Mouse (Mus musculus) hindbrain, embryonic 10.5 days (tissue): ENCODE measurements at regions not wholly inside any gene's neighbourhood (a gene's known extent, or its start where the extent isn't known, plus 50 kb on each side); places are given as distances from the start of the nearest gene placed in this dataset.

ENCODE experiments used
- DNase-seq: peaks from one replicate; pipeline ENCODE4 v3.0.0-alpha.2; 2017; ENCODE audit warnings: low spot score
- H3K27ac ChIP-seq: fragments of 300-500 bp; sonication (generic); 2 replicates; pipeline ENCODE4 v1.5.1; 2016; ENCODE audit warnings: mild to moderate bottlenecking, moderate library complexity
- H3K27me3 ChIP-seq: fragments of 300-500 bp; sonication (generic); 2 replicates; pipeline ENCODE4 v1.6.1; 2016; ENCODE audit warnings: mild to moderate bottlenecking; ENCODE audit not compliant: poor library complexity, insufficient read depth, severe bottlenecking
- H3K36me3 ChIP-seq: fragments of 300-500 bp; sonication (generic); 2 replicates; pipeline ENCODE4 v1.6.1; 2016; ENCODE audit warnings: mild to moderate bottlenecking, moderate library complexity
- H3K4me1 ChIP-seq: fragments of 300-500 bp; sonication (generic); replicated peaks from 2 replicates; pipeline ENCODE4 v1.6.1; 2016; ENCODE audit warnings: mild to moderate bottlenecking
- H3K4me3 ChIP-seq: fragments of 300-500 bp; sonication (generic); 2 replicates; pipeline ENCODE4 v1.5.1; 2016; ENCODE audit warnings: mild to moderate bottlenecking, moderate library complexity
- H3K9me3 ChIP-seq: fragments of 300-500 bp; sonication (generic); 2 replicates; pipeline ENCODE4 v1.6.1; 2016; ENCODE audit warnings: mild to moderate bottlenecking, moderate library complexity
- WGBS: fragments of 180-500 bp; shearing (Covaris S2); methylation state at CpG from one replicate; pipeline ENCODE4 v1.1.7; 2016; 5-methylcytosine and 5-hydroxymethylcytosine counted together

DNA sequence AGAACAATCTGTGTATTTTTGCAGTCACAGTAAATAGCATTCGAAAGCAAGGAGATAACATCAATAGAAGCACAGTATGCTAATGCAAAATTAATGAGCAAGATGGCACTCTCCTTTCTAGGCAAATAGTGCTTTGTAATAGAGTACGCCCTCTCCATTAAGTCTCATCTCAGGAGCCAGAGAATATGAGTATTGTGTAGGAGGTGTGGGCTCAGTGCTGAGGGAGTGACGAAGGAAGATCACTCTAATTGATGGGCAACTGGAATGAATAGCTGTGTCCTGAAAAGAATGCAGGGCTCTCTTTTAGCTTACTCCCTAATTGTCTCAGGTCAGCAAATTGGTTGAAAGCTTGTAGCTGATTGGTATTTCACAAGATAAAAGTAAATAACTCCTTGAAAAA is 590.1 kb upstream of the Nrp1 start:
- peaks cover 27% of the 10 kb centered on the region for H3K27me3 ChIP-seq
- H3K4me1 ChIP-seq: 0 out of 2 replicates have a peak, but pooled peaks cover 10% of the 10 kb centered on the region
- WGBS: 45% methylated on average over 3 of the region's 3 CpGs
- no peak overlapping the region for H3K4me3 ChIP-seq
- DNase-seq: no peak
- no peaks in the 10 kb centered on the region for H3K36me3 ChIP-seq
- H3K27ac ChIP-seq: no peak overlapping the region
- H3K9me3 ChIP-seq: peaks cover 8% of the 10 kb centered on the region; the same call in 1 of the 2 replicates

DNA sequence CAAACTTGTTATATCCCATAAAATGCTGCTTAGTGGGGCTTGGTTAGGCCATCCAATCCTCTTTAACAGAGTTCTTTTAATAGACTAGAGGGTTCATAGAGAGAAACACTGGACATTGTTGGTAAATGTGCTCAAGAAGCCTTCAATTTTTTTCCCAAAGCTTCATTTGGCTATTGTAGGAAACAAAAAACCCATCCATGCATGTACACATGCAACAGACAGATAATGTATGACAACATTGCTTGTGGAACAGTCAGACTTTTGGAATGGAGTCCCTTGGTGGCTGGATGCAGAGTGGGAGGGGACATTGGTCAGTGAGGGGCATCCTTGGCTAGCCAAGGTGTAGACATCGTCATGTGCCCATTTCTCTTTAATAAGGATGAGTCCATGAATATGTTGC is 588.8 kb upstream of the Nrp1 start:
- WGBS: 89% methylated on average over 1 of the region's 1 CpGs

GRCm38 (mm10) chr8:127771781-127772180 is 586.6 kb upstream of the Nrp1 start:
- H3K27ac ChIP-seq: no peak overlapping the region
- no peaks in the 10 kb centered on the region for H3K36me3 ChIP-seq
- H3K4me1 ChIP-seq: peaks cover 35% of the 10 kb centered on the region
- peaks cover 9% of the 10 kb centered on the region; the same call in 1 of the 2 replicates for H3K27me3 ChIP-seq
- H3K9me3 ChIP-seq: peaks cover 8% of the 10 kb centered on the region; the same call in 1 of the 2 replicates
- no peak for DNase-seq
- no peak overlapping the region for H3K4me3 ChIP-seq
- 71% methylated on average over 1 of the region's 1 CpGs for WGBS

More for the DNA sequence above, 588.8 kb upstream of the Nrp1 start:
- Histone ChIP-seq H3K36me3 (no peaks in the 10 kb centered on the region), H3K27ac (no peak overlapping the region), H3K4me1 (peaks cover 22% of the 10 kb centered on the region), H3K4me3 (no peak overlapping the region), H3K9me3 (peaks cover 8% of the 10 kb centered on the region; the same call in 1 of the 2 replicates), H3K27me3 (peaks cover 18% of the 10 kb centered on the region)
- no peak for DNase-seq

DNA sequence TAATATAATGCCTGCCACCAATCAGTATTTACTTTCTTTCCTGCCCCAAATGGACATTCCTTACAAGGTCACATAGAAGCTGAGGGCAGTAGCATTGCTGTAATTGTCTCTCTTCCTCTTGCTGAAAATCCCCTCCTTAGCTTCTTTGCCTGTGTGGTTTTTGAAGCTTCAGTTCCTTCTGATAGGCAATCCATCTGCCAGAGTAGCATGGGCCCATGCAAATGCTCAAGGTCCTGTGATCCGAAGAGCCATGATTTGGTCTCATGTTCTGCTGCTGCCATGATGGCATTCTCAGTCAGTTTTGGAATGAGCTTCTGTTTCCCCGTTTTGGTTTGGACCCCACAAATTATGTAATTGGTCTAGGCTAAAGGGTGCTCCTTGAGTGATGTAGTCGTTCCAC is 586.0 kb upstream of the Nrp1 start:
- Histone ChIP-seq H3K4me1 (peaks cover 35% of the 10 kb centered on the region), H3K27me3 (peaks cover 9% of the 10 kb centered on the region; the same call in 1 of the 2 replicates), H3K4me3 (no peak overlapping the region), H3K27ac (no peak overlapping the region), H3K36me3 (no peaks in the 10 kb centered on the region), H3K9me3 (peaks cover 8% of the 10 kb centered on the region; the same call in 1 of the 2 replicates)
- no peak for DNase-seq
- WGBS: 93% methylated on average over 3 of the region's 3 CpGs

DNA sequence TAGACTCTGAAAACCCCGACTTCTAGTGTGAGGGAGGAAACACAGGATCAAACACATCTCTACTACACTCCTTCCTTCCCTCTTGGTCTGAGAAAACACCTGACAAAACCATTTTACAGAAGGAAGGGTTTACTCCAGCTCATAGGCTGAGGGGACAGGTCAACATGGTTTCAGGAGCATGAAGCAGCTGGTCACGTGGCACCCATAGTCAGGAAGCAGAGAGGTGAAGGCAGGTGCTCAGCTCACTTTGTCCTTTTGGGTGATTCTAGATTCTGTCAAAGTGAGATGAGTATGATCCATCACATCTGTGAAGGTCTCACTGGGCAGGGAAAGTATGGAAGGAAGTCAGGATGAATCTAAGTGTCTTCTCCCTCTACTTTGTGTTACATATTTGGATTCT is 585.5 kb upstream of the Nrp1 start:
- Histone ChIP-seq H3K9me3 (peaks cover 8% of the 10 kb centered on the region; the same call in 1 of the 2 replicates), H3K4me3 (no peak overlapping the region), H3K27me3 (peaks cover 9% of the 10 kb centered on the region; the same call in 1 of the 2 replicates), H3K36me3 (no peaks in the 10 kb centered on the region), H3K27ac (no peak overlapping the region), H3K4me1 (peaks cover 37% of the 10 kb centered on the region)
- WGBS: 88% methylated on average over 2 of the region's 2 CpGs
- DNase-seq: no peak

GRCm38 (mm10) chr8:127774642-127775041 is 583.8 kb upstream of the Nrp1 start:
- peaks cover 42% of the 10 kb centered on the region for H3K4me1 ChIP-seq
- DNase-seq: no peak
- peaks cover 9% of the 10 kb centered on the region; the same call in 1 of the 2 replicates for H3K27me3 ChIP-seq
- peaks cover 8% of the 10 kb centered on the region; the same call in 1 of the 2 replicates for H3K9me3 ChIP-seq
- WGBS: 69% methylated on average over 9 of the region's 9 CpGs
- H3K4me3 ChIP-seq: no peak overlapping the region
- H3K36me3 ChIP-seq: no peaks in the 10 kb centered on the region
- no peak overlapping the region for H3K27ac ChIP-seq

GRCm38 (mm10) chr8:127775160-127775559 is 583.2 kb upstream of the Nrp1 start:
- peaks cover 43% of the 10 kb centered on the region for H3K4me1 ChIP-seq
- 12% methylated on average over 1 of the region's 1 CpGs for WGBS
- DNase-seq: peak; percentile 10
- 0 out of 2 replicates have a peak overlapping the region, but pooled peaks have one; percentile 46 for H3K27ac ChIP-seq
- H3K4me3 ChIP-seq: no peak overlapping the region
- H3K36me3 ChIP-seq: no peaks in the 10 kb centered on the region
- H3K9me3 ChIP-seq: peaks cover 8% of the 10 kb centered on the region; the same call in 1 of the 2 replicates
- H3K27me3 ChIP-seq: peaks cover 9% of the 10 kb centered on the region; the same call in 1 of the 2 replicates

DNA sequence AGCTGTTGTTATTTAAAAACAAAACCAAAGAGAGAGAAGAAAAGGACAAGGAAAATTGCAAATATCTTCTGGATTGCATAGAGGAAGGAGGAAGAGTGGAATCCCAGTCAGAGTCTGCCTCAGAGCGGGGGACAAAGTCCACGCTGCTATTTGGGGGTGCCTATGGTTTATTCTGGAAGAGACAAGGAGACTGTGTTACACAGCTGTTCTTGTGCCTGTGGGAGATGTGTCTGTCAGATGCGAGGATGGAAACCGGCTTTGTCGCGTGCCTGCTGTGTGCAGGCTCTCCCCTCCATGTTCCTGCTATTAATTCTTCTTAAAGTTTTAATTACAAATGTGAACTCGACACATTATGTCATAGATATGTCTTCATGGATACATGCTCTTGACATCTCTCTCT is 582.7 kb upstream of the Nrp1 start:
- H3K27ac ChIP-seq: peak overlapping the region; percentile 46; the same call in 1 of the 2 replicates
- WGBS: 28% methylated on average over 7 of the region's 7 CpGs

DNA sequence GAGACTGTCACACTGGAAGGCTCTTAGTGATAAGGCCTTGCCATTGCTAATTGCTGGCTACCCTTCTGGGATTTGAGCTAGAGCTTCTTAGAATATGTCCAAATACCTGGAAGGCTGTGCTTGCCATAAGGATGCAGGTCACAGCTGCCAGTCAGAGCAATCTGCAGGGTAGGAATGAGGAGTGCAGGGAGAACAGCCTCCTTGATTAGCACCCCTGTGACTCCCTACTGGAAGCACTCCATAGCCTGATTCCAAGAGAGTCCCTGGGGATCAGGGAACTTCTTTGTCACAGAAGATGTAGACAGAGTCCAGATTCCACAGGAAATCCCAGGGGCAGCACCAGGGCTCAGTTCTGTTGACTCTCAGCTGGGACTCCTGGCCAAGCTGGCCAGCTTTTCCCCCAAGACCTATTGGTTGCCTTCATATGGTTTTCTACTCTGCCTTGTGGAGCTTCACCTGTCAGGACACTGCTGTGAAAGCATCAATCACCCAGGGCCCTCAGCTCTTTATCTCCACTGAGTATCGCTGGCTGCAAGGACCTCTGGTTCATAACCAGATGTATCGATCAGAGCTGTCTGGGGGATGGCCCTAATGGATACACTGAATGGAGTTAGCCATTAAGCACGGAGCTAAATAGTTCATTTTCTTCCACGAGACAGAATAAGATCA is 579.9 kb upstream of the Nrp1 start:
- Histone ChIP-seq H3K27ac (0 out of 2 replicates have a peak overlapping the region, but pooled peaks have one; percentile 9), H3K4me1 (peaks cover 43% of the 10 kb centered on the region), H3K4me3 (no peak overlapping the region), H3K36me3 (no peaks in the 10 kb centered on the region), H3K9me3 (no peaks in the 10 kb centered on the region), H3K27me3 (no peaks in the 10 kb centered on the region)
- DNase-seq: no peak
- 70% methylated on average over 4 of the region's 4 CpGs for WGBS

More for the DNA sequence above, 582.7 kb upstream of the Nrp1 start:
- no peak overlapping the region for H3K4me3 ChIP-seq
- no peaks in the 10 kb centered on the region for H3K36me3 ChIP-seq
- no peak for DNase-seq
- H3K4me1 ChIP-seq: peaks cover 43% of the 10 kb centered on the region
- H3K9me3 ChIP-seq: peaks cover 6% of the 10 kb centered on the region; the same call in 1 of the 2 replicates
- H3K27me3 ChIP-seq: peaks cover 9% of the 10 kb centered on the region; the same call in 1 of the 2 replicates

DNA sequence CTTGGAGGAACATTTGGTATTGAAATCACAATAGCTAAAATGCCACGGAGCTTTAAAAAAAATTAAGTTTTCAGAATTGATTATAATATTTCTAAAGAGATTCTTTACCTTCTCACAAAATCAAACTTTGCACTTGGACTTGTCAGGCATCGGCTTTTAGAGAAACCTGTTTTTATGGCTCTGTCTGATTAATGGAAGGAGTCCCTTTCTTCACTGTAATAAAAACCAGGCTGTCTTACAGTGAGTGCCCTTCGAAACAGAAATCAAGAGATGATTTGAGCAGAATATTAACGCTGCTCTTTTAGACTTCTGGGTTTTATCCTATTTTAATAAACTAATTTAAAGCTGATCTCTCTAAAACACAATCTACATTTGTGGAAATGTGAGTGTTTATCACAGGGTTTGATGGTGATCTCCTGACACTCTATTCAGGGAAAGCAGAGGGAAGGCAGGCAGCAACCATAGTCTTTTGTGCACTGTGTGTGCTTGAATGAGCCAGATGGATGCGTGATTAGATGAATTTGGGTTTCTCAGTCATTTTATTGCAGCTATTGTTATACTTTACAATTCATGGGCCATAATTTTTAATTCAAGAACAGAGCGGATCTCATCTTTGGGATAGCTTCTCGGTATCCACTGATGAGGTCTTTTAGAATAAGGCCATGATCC is 579.2 kb upstream of the Nrp1 start:
- H3K27ac ChIP-seq: no peak overlapping the region
- DNase-seq: no peak

DNA sequence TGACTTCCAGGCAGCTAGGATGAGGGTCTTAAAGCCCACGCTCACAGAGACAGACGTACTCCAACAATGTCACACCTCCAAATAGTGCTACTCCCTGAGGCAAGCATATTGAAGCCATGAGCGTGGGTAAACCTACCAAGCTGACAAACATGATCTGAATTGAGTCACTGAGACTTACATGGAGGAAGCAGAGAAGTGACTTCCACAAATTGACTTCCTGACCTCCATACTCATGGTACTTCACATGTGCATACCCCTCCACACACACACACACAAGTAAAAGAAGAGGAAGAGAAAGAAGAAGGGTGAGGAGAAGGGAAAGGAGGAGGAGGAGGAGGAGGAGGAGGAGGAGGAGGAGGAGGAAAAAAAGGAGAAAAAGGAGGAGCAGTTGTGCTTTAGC is 577.8 kb upstream of the Nrp1 start:
- Histone ChIP-seq H3K4me3 (no peak overlapping the region), H3K27me3 (no peaks in the 10 kb centered on the region), H3K4me1 (peaks cover 21% of the 10 kb centered on the region), H3K9me3 (no peaks in the 10 kb centered on the region), H3K27ac (no peak overlapping the region), H3K36me3 (no peaks in the 10 kb centered on the region)
- WGBS: 88% methylated on average over 3 of the region's 3 CpGs
- no peak for DNase-seq

More for the DNA sequence above, 579.2 kb upstream of the Nrp1 start:
- Histone ChIP-seq H3K36me3 (no peaks in the 10 kb centered on the region), H3K4me1 (peaks cover 36% of the 10 kb centered on the region), H3K27me3 (no peaks in the 10 kb centered on the region), H3K9me3 (no peaks in the 10 kb centered on the region), H3K4me3 (no peak overlapping the region)
- 77% methylated on average over 7 of the region's 7 CpGs for WGBS

GRCm38 (mm10) chr8:127781011-127781410 is 577.4 kb upstream of the Nrp1 start:
- Histone ChIP-seq H3K27me3 (no peaks in the 10 kb centered on the region), H3K4me3 (no peak overlapping the region), H3K9me3 (no peaks in the 10 kb centered on the region), H3K4me1 (peaks cover 18% of the 10 kb centered on the region), H3K36me3 (no peaks in the 10 kb centered on the region), H3K27ac (no peak overlapping the region)
- 85% methylated on average over 1 of the region's 1 CpGs for WGBS
- no peak for DNase-seq

DNA sequence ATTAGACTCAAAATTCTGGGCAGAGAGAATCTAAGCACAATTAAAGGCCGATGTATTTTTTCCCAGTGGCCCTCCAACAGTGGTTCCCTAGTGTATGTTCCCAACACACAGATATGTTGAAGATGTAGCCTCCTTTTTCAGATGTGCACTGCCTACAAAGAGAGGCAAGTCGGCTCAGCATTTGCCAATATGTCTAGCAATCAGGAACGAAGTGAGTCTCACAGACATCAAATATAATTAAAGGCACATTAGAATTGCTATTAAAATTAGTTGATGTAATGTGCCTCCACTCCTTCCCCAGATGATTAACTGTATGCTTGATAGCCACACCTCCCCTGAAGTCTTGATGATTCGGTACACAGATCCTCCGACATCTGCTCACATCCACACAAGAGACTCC is 565.8 kb upstream of the Nrp1 start:
- DNase-seq: no peak
- Histone ChIP-seq H3K4me1 (peaks cover 13% of the 10 kb centered on the region), H3K9me3 (no peaks in the 10 kb centered on the region), H3K27ac (no peak overlapping the region), H3K27me3 (no peaks in the 10 kb centered on the region), H3K36me3 (no peaks in the 10 kb centered on the region), H3K4me3 (no peak overlapping the region)
- 94% methylated on average over 5 of the region's 5 CpGs for WGBS
